Mouse (Mus musculus) kidney, adult 2 months (tissue): ENCODE results near the gene Tnfaip8l3. TPM values are rescaled to one million over a fixed set of nuclear protein-coding genes. Genes with fewer than 3 reads are reported as not detected.

Experiments
- DNase-seq: peaks from one replicate; pipeline ENCODE4 v3.0.0; 2021
- H3K27ac ChIP-seq: fragments of 200-500 bp; 2 replicates; pipeline ENCODE4 v1.5.1; 2012; ENCODE audit warnings: low read depth, low read length, control low read depth, inconsistent platforms; ENCODE audit not compliant: insufficient read depth
- H3K27me3 ChIP-seq: fragments of 200-500 bp; replicated peaks from 2 replicates; pipeline ENCODE4 v1.6.1; 2012; ENCODE audit warnings: mild to moderate bottlenecking, moderate library complexity, low read length, inconsistent platforms; ENCODE audit not compliant: control insufficient read depth, insufficient read depth
- H3K36me3 ChIP-seq: fragments of 200-500 bp; 2 replicates; pipeline ENCODE4 v1.6.1; 2012; ENCODE audit warnings: mild to moderate bottlenecking, moderate library complexity, low read length, inconsistent platforms; ENCODE audit not compliant: control insufficient read depth, insufficient read depth
- H3K4me1 ChIP-seq: fragments of 200-500 bp; 2 replicates; pipeline ENCODE4 v1.6.1; 2011; ENCODE audit warnings: low read length; ENCODE audit not compliant: control insufficient read depth, insufficient read depth
- H3K4me3 ChIP-seq: fragments of 200-500 bp; 2 replicates; pipeline ENCODE4 v1.5.1; 2011; ENCODE audit warnings: mild to moderate bottlenecking, low read depth, low read length, control low read depth; ENCODE audit not compliant: insufficient read depth
- CTCF ChIP-seq: fragments of 200-500 bp; conservative IDR thresholded peaks from 2 replicates; pipeline ENCODE4 v1.5.1; 2011; ENCODE audit warnings: low read depth, mild to moderate bottlenecking, control low read depth, low read length, moderate library complexity, mixed read lengths; ENCODE audit not compliant: insufficient read depth, insufficient read length
- POLR2A ChIP-seq: fragments of 200-500 bp; IDR thresholded peaks from one replicate; pipeline ENCODE4 v1.6.1; 2011; ENCODE audit warnings: low read depth, low read length, control low read depth
- WGBS: fragments of 180-500 bp; shearing (Covaris S2); methylation state at CpG from one replicate; pipeline ENCODE4 v1.1.7; 2018; 5-methylcytosine and 5-hydroxymethylcytosine counted together
- polyA plus RNA-seq: library from polyadenylated mRNA; depleted of rRNA; stranded (reverse); fragments of >200 nt; gene quantifications from 2 replicates; pipeline ENCODE4 v1.2.3, GENCODE M21; 2012; rRNA removed

Tnfaip8l3 gene
- polyA plus RNA-seq, 1 experiment: 0.14 TPM

- WGBS: 1% methylated on average over 3 of the region's 3 CpGs
- H3K4me3 ChIP-seq: no peak overlapping the region
- no peaks in the 10 kb centered on the region for H3K4me1 ChIP-seq
- no peaks in the 10 kb centered on the region for H3K36me3 ChIP-seq
- H3K27ac ChIP-seq: no peak overlapping the region
- DNase-seq: peak; percentile 31
- TF ChIP-seq CTCF (peak; percentile 78), POLR2A (no peak)
- no peaks in the 10 kb centered on the region for H3K27me3 ChIP-seq
Measured at GRCm38 (mm10) chr9:53990921-53991320, 77.3 kb downstream of the Tnfaip8l3 start.

GRCm38 (mm10) chr9:53986972-53987371 lies 81.2 kb downstream of the Tnfaip8l3 start:
- H3K27ac ChIP-seq: no peak overlapping the region
- H3K4me3 ChIP-seq: no peak overlapping the region
- no peaks in the 10 kb centered on the region for H3K36me3 ChIP-seq
- H3K27me3 ChIP-seq: no peaks in the 10 kb centered on the region
- no peak for TF ChIP-seq POLR2A
- peak; percentile 25; the same call in 1 of the 2 replicates for TF ChIP-seq CTCF
- 14% methylated on average over 3 of the region's 3 CpGs for WGBS
- DNase-seq: peak; percentile 17
- no peaks in the 10 kb centered on the region for H3K4me1 ChIP-seq

- Histone ChIP-seq H3K27ac (no peak overlapping the region), H3K4me1 (no peaks in the 10 kb centered on the region), H3K27me3 (no peaks in the 10 kb centered on the region), H3K36me3 (no peaks in the 10 kb centered on the region), H3K4me3 (no peak overlapping the region)
- WGBS: 35% methylated on average over 9 of the region's 9 CpGs
- peak; percentile 38 for DNase-seq
- no peak for TF ChIP-seq POLR2A
- peak; percentile 63 for TF ChIP-seq CTCF
Measured at GRCm38 (mm10) chr9:53984868-53985267, 83.3 kb downstream of the Tnfaip8l3 start.

- WGBS: under 1% methylated on average over 36 of the region's 36 CpGs
- Histone ChIP-seq H3K4me3 (peak within 1 kb of the TSS; percentile 43), H3K36me3 (no peaks in the 10 kb centered on the region), H3K27ac (no peak within 1 kb of the TSS), H3K4me1 (no peaks in the 10 kb centered on the region), H3K27me3 (no peaks in the 10 kb centered on the region; the same call in 1 of the 2 replicates)
- DNase-seq: peak; percentile 19
- TF ChIP-seq POLR2A (no peak), CTCF (no peak)
Measured at GRCm38 (mm10) chr9:53975122-53975518, 93.1 kb downstream of the Tnfaip8l3 start, which contains the start of gene Elmod1. Gene Elmod1 (minus strand): TSS chr9:53975301.

GRCm38 (mm10) chr9:53974328-53975121 lies 93.7 kb downstream of the Tnfaip8l3 start:
- no peak for TF ChIP-seq POLR2A
- no peak for TF ChIP-seq CTCF
- Histone ChIP-seq H3K36me3 (no peaks in the 10 kb centered on the region), H3K27me3 (no peaks in the 10 kb centered on the region; the same call in 1 of the 2 replicates), H3K27ac (no peak overlapping the region), H3K4me3 (peak overlapping the region; percentile 43), H3K4me1 (no peaks in the 10 kb centered on the region)
- DNase-seq: no peak
- WGBS: 2% methylated on average over 42 of the region's 42 CpGs

GRCm38 (mm10) chr9:53973929-53974327 lies 94.3 kb downstream of the Tnfaip8l3 start:
- no peaks in the 10 kb centered on the region; the same call in 1 of the 2 replicates for H3K27me3 ChIP-seq
- no peaks in the 10 kb centered on the region for H3K4me1 ChIP-seq
- no peak for DNase-seq
- no peak overlapping the region for H3K4me3 ChIP-seq
- no peak overlapping the region for H3K27ac ChIP-seq
- WGBS: 23% methylated on average over 13 of the region's 13 CpGs
- no peaks in the 10 kb centered on the region for H3K36me3 ChIP-seq
- no peak for TF ChIP-seq POLR2A
- no peak for TF ChIP-seq CTCF

Other genes with a start within 250 kb of the Tnfaip8l3 start
- gene Sln, start 218.2 kb downstream of the Tnfaip8l3 start, polyA plus RNA-seq: 0.07 and 7.1 TPM in 2 replicates
- gene Elmod1, start 93.1 kb downstream of the Tnfaip8l3 start, polyA plus RNA-seq: 0.30 TPM in 2 replicates
- not detected in 2 replicates for gene Cyp19a1, start 199.7 kb upstream of the Tnfaip8l3 start, polyA plus RNA-seq
- gene Gldn, start 218.1 kb upstream of the Tnfaip8l3 start, polyA plus RNA-seq: 0.05 and 0.17 TPM in 2 replicates